Mouse (Mus musculus) thymus, adult 2 months (tissue): ENCODE results near the gene Samd4.

Experiments
- CTCF ChIP-seq: fragments of 200-500 bp; IDR thresholded peaks from 2 replicates; pipeline ENCODE4 v1.5.1; 2012; ENCODE audit warnings: mild to moderate bottlenecking, control low read depth, low read length, moderate library complexity, borderline replicate concordance; ENCODE audit not compliant: control insufficient read depth, poor library complexity, insufficient read depth; ENCODE audit errors: extremely low read depth
- POLR2A ChIP-seq: fragments of 200-500 bp; IDR thresholded peaks from 2 replicates; pipeline ENCODE4 v1.6.1; 2012; ENCODE audit warnings: mild to moderate bottlenecking, low read length, control low read depth, moderate library complexity; ENCODE audit not compliant: control insufficient read depth, poor library complexity, insufficient read depth; ENCODE audit errors: extremely low read depth

DNA sequence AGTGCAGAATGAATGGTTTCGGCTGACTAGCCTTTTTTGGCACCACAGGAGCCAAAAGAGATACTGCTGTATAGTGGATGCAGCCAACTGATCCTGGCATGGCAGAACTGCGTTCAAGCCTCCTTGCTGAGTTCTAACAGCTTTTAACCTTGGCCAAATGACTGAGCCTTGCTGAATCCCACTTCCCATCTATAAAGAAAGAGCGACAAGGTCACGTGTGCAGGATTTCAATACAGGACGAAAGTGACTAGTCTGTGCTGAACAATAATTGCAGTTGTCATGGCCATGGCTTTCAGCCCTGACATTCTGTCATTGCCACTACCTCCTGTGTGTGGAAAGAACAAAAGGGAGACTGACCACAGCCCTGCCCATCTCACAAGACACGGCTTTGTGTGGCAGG lies 99.5 kb downstream of the Samd4 start:
- TF ChIP-seq CTCF = no peak
- TF ChIP-seq POLR2A = no peak
